Mouse (Mus musculus): ENCODE results near the gene 2300002M23Rik. TPM values are rescaled to one million over a fixed set of nuclear protein-coding genes. Genes with fewer than 3 reads are reported as not detected.

The 2300002M23Rik gene
- total RNA-seq, 2 experiments from 2014 or later: not detected

DNA sequence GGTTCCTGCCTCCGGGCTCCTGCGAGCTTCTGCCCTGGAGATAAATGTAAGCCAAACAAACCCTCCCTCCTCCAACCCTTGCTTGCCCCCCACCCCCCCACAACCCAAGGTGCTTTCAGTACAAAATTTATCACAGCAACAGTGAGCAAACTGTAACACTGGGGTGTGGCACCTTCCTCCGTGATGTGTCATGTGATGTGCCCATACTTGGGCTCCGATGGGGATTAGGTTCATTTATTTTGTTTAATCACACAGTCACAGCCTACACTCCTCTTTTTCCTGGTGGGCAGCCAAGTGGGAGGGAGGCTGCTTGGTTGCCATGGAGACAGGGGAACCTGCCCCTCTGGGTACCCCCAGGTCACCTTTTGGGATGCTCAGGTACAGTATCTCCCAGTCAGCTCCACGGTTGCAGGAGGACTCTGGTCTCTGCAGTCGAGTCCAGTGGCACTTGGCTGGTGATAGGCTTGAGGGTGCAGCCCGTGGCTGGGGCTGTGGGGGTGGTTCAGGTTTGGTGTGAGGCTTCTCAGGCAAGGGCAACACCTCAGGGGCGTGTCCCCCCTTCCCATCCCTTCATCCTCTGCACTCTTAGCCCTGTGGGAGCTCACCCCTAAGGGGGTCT, 34.6 kb downstream of the 2300002M23Rik start:
- no peak for DNase-seq (ENCODE audit: low spot score in 2 of 2)

DNA sequence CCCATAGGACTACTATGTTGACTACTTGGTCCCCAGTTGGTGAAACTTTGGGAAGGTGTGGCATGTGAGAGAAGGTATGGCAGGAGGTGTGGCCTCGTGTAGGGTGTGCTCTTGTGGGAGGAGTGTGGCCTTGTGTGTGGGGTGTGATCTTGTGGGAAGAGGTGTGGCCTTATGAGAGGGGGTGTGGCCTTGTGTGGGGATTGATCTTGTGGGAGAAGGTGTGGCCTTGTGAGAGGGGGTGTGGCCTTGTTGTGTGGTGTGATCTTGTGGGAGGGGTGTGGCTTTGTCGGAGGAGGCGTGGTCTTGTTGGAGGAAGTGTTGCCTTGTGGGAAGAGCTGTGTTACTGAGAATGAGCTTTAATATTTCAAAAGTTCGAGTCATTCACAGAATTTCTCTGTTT, 49.9 kb downstream of the 2300002M23Rik start:
- no peak for DNase-seq (ENCODE audit: low spot score in 2 of 2)

Other genes with a start within 250 kb of the 2300002M23Rik start
- under 1 TPM; 0.15 to 0.25 TPM for gene H2-Q1, start 247.0 kb upstream of the 2300002M23Rik start, total RNA-seq (2021)
- gene H2-Q2, start 225.2 kb upstream of the 2300002M23Rik start, total RNA-seq (2021): under 1 TPM; 0.46 to 0.50 TPM
- gene H2-Q4, start 187.8 kb upstream of the 2300002M23Rik start, total RNA-seq (2021): 1 to 10 TPM; 1.5 to 2.4 TPM
- gene H2-Q6, start 142.6 kb upstream of the 2300002M23Rik start, total RNA-seq (2021): under 1 TPM; 0.20 to 0.52 TPM
- under 1 TPM; 0.54 to 0.63 TPM for gene H2-Q7, start 128.3 kb upstream of the 2300002M23Rik start, total RNA-seq (2021)
- gene H2-Q10, start 97.4 kb upstream of the 2300002M23Rik start, total RNA-seq (2021): under 1 TPM; 0.10 to 0.15 TPM
- under 1 TPM; 0.22 to 0.23 TPM for gene Pou5f1, start 61.4 kb upstream of the 2300002M23Rik start, total RNA-seq (2021)
- gene Tcf19, start 50.6 kb upstream of the 2300002M23Rik start, total RNA-seq (2021): 1 to 10 TPM; 4.5 to 5.7 TPM
- 10 to 100 TPM in 1 of 2 experiments, 1 to 10 TPM in 1; 9.5 to 12.0 TPM for gene Cchcr1, start 50.4 kb upstream of the 2300002M23Rik start, total RNA-seq (2021)
- gene Psors1c2, start 34.2 kb upstream of the 2300002M23Rik start, total RNA-seq (2021): under 1 TPM; 0.41 to 0.79 TPM
- gene Cdsn, start 15.3 kb upstream of the 2300002M23Rik start, total RNA-seq (2021): under 1 TPM; 0.20 to 0.22 TPM
- gene Sfta2, start 34.1 kb downstream of the 2300002M23Rik start, total RNA-seq (2021): not detected
- not detected for gene Gm9573, start 59.2 kb downstream of the 2300002M23Rik start, total RNA-seq (2021)
- gene Mucl3, start 76.2 kb downstream of the 2300002M23Rik start, total RNA-seq (2021): not detected
- 10 to 100 TPM; 35.9 to 37.4 TPM for gene Vars2, start 100.1 kb downstream of the 2300002M23Rik start, total RNA-seq (2021)
- gene Gtf2h4, start 106.3 kb downstream of the 2300002M23Rik start, total RNA-seq (2021): 10 to 100 TPM; 33.3 to 34.5 TPM
- gene Ddr1, start 137.2 kb downstream of the 2300002M23Rik start, total RNA-seq (2021): 10 to 100 TPM; 59.0 to 59.7 TPM